In the genomic region with DNA sequence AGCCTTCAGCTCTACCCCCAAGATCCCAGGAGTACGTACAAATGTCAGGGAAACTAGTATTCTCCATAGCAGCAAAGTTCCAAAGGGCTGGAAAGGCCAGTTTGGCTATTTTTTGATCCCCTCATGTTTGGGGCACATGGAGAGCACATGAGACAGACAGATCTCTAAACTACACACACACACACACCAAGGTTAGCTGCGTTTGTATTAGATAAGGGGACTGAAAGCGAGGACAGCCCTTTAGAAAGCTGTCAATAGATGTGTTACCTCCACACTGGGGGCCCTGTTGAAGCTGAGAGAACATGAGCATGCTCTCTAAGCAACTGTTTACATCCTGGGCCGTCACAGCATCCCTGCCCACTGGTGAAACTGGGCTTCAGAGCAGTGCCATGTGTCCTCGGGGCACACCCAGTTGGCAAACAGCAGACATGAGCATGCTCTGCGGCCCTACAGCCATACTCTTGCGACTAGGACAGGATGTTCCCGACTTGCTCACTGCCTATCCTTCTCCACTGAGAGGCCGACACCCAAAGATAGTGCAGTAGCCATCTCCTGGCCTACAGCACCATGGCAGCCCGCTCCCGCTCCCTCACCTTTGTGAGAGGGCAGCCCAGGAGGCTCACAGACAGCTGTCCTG, we compare ENCODE assay signal across 9 mouse cellular contexts. TPM values are rescaled to one million over a fixed set of nuclear protein-coding genes. Genes with fewer than 3 reads are reported as not detected.
DNase-seq lines count a peak whose midpoint lies in the region; ATAC-seq and TF ChIP-seq lines count a peak whose summit lies in the region.
"Had no signal": no experiment of that assay in that cellular context is flagged by ENCODE, and none has a peak within 500 bp of the region (broad histone marks: within the 10 kb centered on the region; RNA-seq: fewer than 3 reads in every experiment).

No protein-coding gene starts in this region.

- H3K27ac ChIP-seq in bone marrow macrophage, adult 2 months (ENCODE audit: insufficient read depth, low read depth, low read length), result peak overlapping the region; percentile 54; the same call in 1 of the 2 replicates
- peak overlapping the region; percentile 65 for H3K27ac ChIP-seq in heart, embryonic 11.5 days (ENCODE audit: low read depth, low read length)
- no peak overlapping the region for H3K27ac ChIP-seq in lung, embryonic 15.5 days

- intact Hi-C loops in heart, postnatal 10 days (cut with DNase I), result no loop called here

- no peak for ATAC-seq in heart, embryonic 11.5 days (replicated peaks; ENCODE audit: insufficient number of reproducible peaks, low FRiP score, low TSS enrichment)
- 0 out of 2 replicates have a peak, but pooled peaks have one; percentile 39 for ATAC-seq in lung, embryonic 15.5 days (ENCODE audit: borderline replicate concordance, extremely low read depth, low FRiP score, low TSS enrichment)
- ATAC-seq in inflammation-experienced regulatory T-cells, adult 6 months, result no peak
- ATAC-seq: Patski had no signal

- WGBS in heart, embryonic 11.5 days (ENCODE audit: insufficient replicate concordance), result 59% methylated on average over 11 of the region's 11 CpGs
- 73% methylated on average over 11 of the region's 11 CpGs for WGBS in lung, embryonic 15.5 days

- peaks cover 2% of the 10 kb centered on the region; the same call in 1 of the 2 replicates for H3K36me3 ChIP-seq in heart, embryonic 11.5 days (ENCODE audit: control insufficient read depth, insufficient read depth, low read length)
- peaks cover 4% of the 10 kb centered on the region for H3K36me3 ChIP-seq in lung, embryonic 15.5 days

- TF ChIP-seq CTCF in bone marrow macrophage, adult 2 months (IDR thresholded peaks at IDR 0.05; ENCODE audit: low read depth, low read length), result no peak

- H3K27me3 ChIP-seq in heart, embryonic 11.5 days (ENCODE audit: control insufficient read depth, insufficient read depth, low read length), result 0 out of 2 replicates have a peak, but pooled peaks cover 2% of the 10 kb centered on the region
- H3K27me3 ChIP-seq in lung, embryonic 15.5 days, result no peaks in the 10 kb centered on the region
- H3K27me3 ChIP-seq: Patski had no signal

- TF ChIP-seq POLR2A in bone marrow macrophage, adult 2 months (IDR thresholded peaks at IDR 0.05; ENCODE audit: borderline replicate concordance, low read depth, low read length), result no peak

- peaks cover 39% of the 10 kb centered on the region for H3K4me1 ChIP-seq in bone marrow macrophage, adult 2 months (ENCODE audit: control insufficient read depth, insufficient read depth, low read length)
- peaks cover 20% of the 10 kb centered on the region for H3K4me1 ChIP-seq in heart, embryonic 11.5 days (ENCODE audit: control insufficient read depth, insufficient read depth, low read length)
- H3K4me1 ChIP-seq in lung, embryonic 15.5 days, result peaks cover 14% of the 10 kb centered on the region

- no peak overlapping the region for H3K9ac ChIP-seq in heart, embryonic 11.5 days (ENCODE audit: low read depth, low read length)
- no peak overlapping the region for H3K9ac ChIP-seq in lung, embryonic 15.5 days

- peak; percentile 97 for DNase-seq in heart, adult 11 months
- no peak for DNase-seq in heart, postnatal 10 days
- no peak for DNase-seq in ovary, postnatal 36 days (ENCODE audit: low spot score)
- no peak for DNase-seq in kidney, adult 9 months

- no peaks in the 10 kb centered on the region for H3K9me3 ChIP-seq in heart, embryonic 11.5 days (replicated peaks; ENCODE audit: control insufficient read depth, low read length)
- no peaks in the 10 kb centered on the region for H3K9me3 ChIP-seq in lung, embryonic 15.5 days

- no peak overlapping the region for H3K4me3 ChIP-seq in bone marrow macrophage, adult 2 months (ENCODE audit: insufficient read depth, low read length)
- no peak overlapping the region for H3K4me3 ChIP-seq in heart, embryonic 11.5 days (ENCODE audit: low read depth, low read length)
- no peak overlapping the region for H3K4me3 ChIP-seq in lung, embryonic 15.5 days

- no peak overlapping the region for H3K4me2 ChIP-seq in heart, embryonic 11.5 days
- no peak overlapping the region for H3K4me2 ChIP-seq in lung, embryonic 15.5 days

RNA-seq across cellular contexts. Expression of a gene that starts 47.3 kb away (rescaled TPM):
- total RNA-seq in heart, postnatal 10 days (2021), result 10 to 100 TPM; 35.5 to 46.0 TPM
- polyA plus RNA-seq in bone marrow macrophage, adult 2 months (2012; ENCODE audit: insufficient read depth, insufficient read length, missing spikeins), result 27.2 and 35.3 TPM in 2 replicates
- 11.9 and 14.5 TPM in 2 replicates for polyA plus RNA-seq in heart, embryonic 11.5 days (2014; fragmentation: Nextera tagmentation; extraction: Ambion mirVana)
- polyA plus RNA-seq in lung, embryonic 15.5 days (2015; fragmentation: Nextera tagmentation; extraction: Ambion mirVana), result 25.9 and 33.8 TPM in 2 replicates
- polyA plus RNA-seq in inflammation-experienced regulatory T-cells, adult 6 months (2017; shearing (Covaris generic)), result 10 to 100 TPM; 53.1 to 85.7 (median 80.7) TPM
